Mouse (Mus musculus) liver, adult 2 months (tissue): Measurements from ENCODE around the gene Plxna1. TPM values are rescaled to one million over a fixed set of nuclear protein-coding genes. Genes with fewer than 3 reads are reported as not detected.

Experiments
- DNase-seq: peaks from one replicate; pipeline ENCODE4 v3.0.0-alpha.2; 2011; ENCODE audit warnings: low read depth, low spot score; ENCODE audit errors: extremely low read depth
- H3K27ac ChIP-seq: fragments of 200-500 bp; replicated peaks from 2 replicates; pipeline ENCODE4 v1.5.1; 2012; ENCODE audit warnings: low read depth, mild to moderate bottlenecking, control low read depth, inconsistent platforms, low read length; ENCODE audit not compliant: insufficient read depth
- H3K27me3 ChIP-seq: fragments of 200-500 bp; 2 replicates; pipeline ENCODE4 v1.6.1; 2012; ENCODE audit warnings: mild to moderate bottlenecking, moderate library complexity, low read length, inconsistent platforms; ENCODE audit not compliant: control insufficient read depth, insufficient read depth
- H3K36me3 ChIP-seq: fragments of 200-500 bp; 2 replicates; pipeline ENCODE4 v1.6.1; 2012; ENCODE audit warnings: low read length, inconsistent platforms; ENCODE audit not compliant: control insufficient read depth, insufficient read depth
- H3K4me1 ChIP-seq: fragments of 200-500 bp; 2 replicates; pipeline ENCODE4 v1.6.1; 2011; ENCODE audit warnings: low read length; ENCODE audit not compliant: control insufficient read depth, insufficient read depth
- H3K4me3 ChIP-seq: fragments of 200-500 bp; 2 replicates; pipeline ENCODE4 v1.5.1; 2011; ENCODE audit warnings: low read depth, mild to moderate bottlenecking, control low read depth, low read length, moderate library complexity; ENCODE audit not compliant: insufficient read depth
- H3K79me2 ChIP-seq: fragments of 200-500 bp; 2 replicates; pipeline ENCODE4 v1.6.1; 2012; ENCODE audit warnings: inconsistent platforms, mild to moderate bottlenecking, low read length, moderate library complexity; ENCODE audit not compliant: control insufficient read depth, insufficient read depth
- H3K9ac ChIP-seq: fragments of 200-500 bp; 2 replicates; pipeline ENCODE4 v1.6.1; 2012; ENCODE audit warnings: low read depth, mild to moderate bottlenecking, control low read depth, inconsistent platforms, low read length
- CTCF ChIP-seq: fragments of 200-500 bp; IDR thresholded peaks from 2 replicates; pipeline ENCODE4 v1.5.1; 2011; ENCODE audit warnings: low read depth, low read length, control low read depth
- POLR2A ChIP-seq: fragments of 200-500 bp; IDR thresholded peaks from 2 replicates; pipeline ENCODE4 v1.6.1; 2011; ENCODE audit warnings: low read length, control low read depth; ENCODE audit not compliant: insufficient read depth; ENCODE audit errors: extremely low read depth
- WGBS: fragments of 180-500 bp; shearing (Covaris S2); methylation state at CpG from one replicate; pipeline ENCODE4 v1.1.7; 2018; 5-methylcytosine and 5-hydroxymethylcytosine counted together
- polyA plus RNA-seq: library from polyadenylated mRNA; depleted of rRNA; stranded (reverse); fragments of >200 nt; gene quantifications from 2 replicates; pipeline ENCODE4 v1.2.3, GENCODE M21; 2012
- total RNA-seq: library from RNA; depleted of rRNA; stranded (reverse); fragments of >200 nt; gene quantifications from 2 replicates; pipeline ENCODE4 v1.2.3, GENCODE M21; 2014

The Plxna1 gene
- total and polyA plus RNA-seq, 2 experiments = 2.6 to 6.5 TPM

- Histone ChIP-seq H3K4me3 (no peak overlapping the region), H3K27ac (no peak overlapping the region), H3K36me3 (no peaks in the 10 kb centered on the region), H3K79me2 (no peaks in the 10 kb centered on the region), H3K9ac (no peak overlapping the region), H3K27me3 (no peaks in the 10 kb centered on the region), H3K4me1 (no peaks in the 10 kb centered on the region)
- TF ChIP-seq POLR2A (no peak), CTCF (no peak)
- 65% methylated on average over 2 of the region's 2 CpGs for WGBS
- DNase-seq = no peak
These were observed 50.9 kb downstream of the Plxna1 start for GRCm38 (mm10) chr6:89311518-89311917.

- H3K27ac ChIP-seq = no peak overlapping the region
- WGBS = 64% methylated on average over 9 of the region's 9 CpGs
- no peak for DNase-seq
- no peaks in the 10 kb centered on the region for H3K4me1 ChIP-seq
- H3K4me3 ChIP-seq = no peak overlapping the region
- TF ChIP-seq CTCF (no peak), POLR2A (no peak)
- H3K27me3 ChIP-seq = no peaks in the 10 kb centered on the region
- no peaks in the 10 kb centered on the region for H3K79me2 ChIP-seq
- H3K9ac ChIP-seq = no peak overlapping the region
- no peaks in the 10 kb centered on the region for H3K36me3 ChIP-seq
These were observed 52.2 kb downstream of the Plxna1 start for GRCm38 (mm10) chr6:89310236-89310635.

GRCm38 (mm10) chr6:89308213-89308973 lies 54.0 kb downstream of the Plxna1 start:
- H3K79me2 ChIP-seq = no peaks in the 10 kb centered on the region
- no peak overlapping the region for H3K27ac ChIP-seq
- H3K36me3 ChIP-seq = no peaks in the 10 kb centered on the region
- 72% methylated on average over 6 of the region's 6 CpGs for WGBS
- H3K4me3 ChIP-seq = no peak overlapping the region
- no peak for TF ChIP-seq CTCF
- TF ChIP-seq POLR2A = no peak
- DNase-seq = no peak
- H3K27me3 ChIP-seq = no peaks in the 10 kb centered on the region
- no peaks in the 10 kb centered on the region for H3K4me1 ChIP-seq
- no peak overlapping the region for H3K9ac ChIP-seq

GRCm38 (mm10) chr6:89304375-89305058 lies 57.9 kb downstream of the Plxna1 start:
- no peak overlapping the region for H3K27ac ChIP-seq
- 73% methylated on average over 3 of the region's 3 CpGs for WGBS
- H3K36me3 ChIP-seq = no peaks in the 10 kb centered on the region
- no peaks in the 10 kb centered on the region for H3K4me1 ChIP-seq
- DNase-seq = no peak
- no peaks in the 10 kb centered on the region for H3K27me3 ChIP-seq
- TF ChIP-seq CTCF (no peak), POLR2A (no peak)
- H3K4me3 ChIP-seq = no peak overlapping the region
- H3K79me2 ChIP-seq = no peaks in the 10 kb centered on the region
- H3K9ac ChIP-seq = no peak overlapping the region

GRCm38 (mm10) chr6:89299818-89300217 lies 62.6 kb downstream of the Plxna1 start:
- Histone ChIP-seq H3K9ac (no peak overlapping the region), H3K4me1 (peaks cover 8% of the 10 kb centered on the region; the same call in 1 of the 2 replicates), H3K36me3 (no peaks in the 10 kb centered on the region), H3K27ac (no peak overlapping the region), H3K27me3 (no peaks in the 10 kb centered on the region), H3K4me3 (no peak overlapping the region), H3K79me2 (no peaks in the 10 kb centered on the region)
- no peak for TF ChIP-seq POLR2A
- no peak for DNase-seq
- 56% methylated on average over 9 of the region's 9 CpGs for WGBS
